Mouse (Mus musculus) neural tube, embryonic 12.5 days (tissue): ENCODE data around the gene Spi1. TPM values are rescaled to one million over a fixed set of nuclear protein-coding genes. Genes with fewer than 3 reads are reported as not detected.

Experiments
- ATAC-seq: fragments of 200-750 bp; cut with Nextera tagmentation; 2 replicates; pipeline ENCODE4 v1.8.0; 2017; ENCODE audit warnings: low read depth, mild to moderate bottlenecking, moderate TSS enrichment, moderate library complexity; ENCODE audit not compliant: low FRiP score
- H3K27ac ChIP-seq: fragments of 300-500 bp; sonication (generic); 2 replicates; pipeline ENCODE4 v1.5.1; 2016
- H3K27me3 ChIP-seq: fragments of 300-500 bp; sonication (generic); replicated peaks from 2 replicates; pipeline ENCODE4 v1.6.1; 2016; ENCODE audit warnings: mild to moderate bottlenecking
- H3K36me3 ChIP-seq: fragments of 300-500 bp; sonication (generic); 2 replicates; pipeline ENCODE4 v1.6.1; 2016; ENCODE audit warnings: mild to moderate bottlenecking
- H3K4me1 ChIP-seq: fragments of 300-500 bp; sonication (generic); 2 replicates; pipeline ENCODE4 v1.6.1; 2016
- H3K4me2 ChIP-seq: fragments of 300-500 bp; sonication (generic); replicated peaks from 2 replicates; pipeline ENCODE4 v1.6.1; 2016; ENCODE audit warnings: mild to moderate bottlenecking
- H3K4me3 ChIP-seq: fragments of 300-500 bp; sonication (generic); 2 replicates; pipeline ENCODE4 v1.5.1; 2016
- H3K9ac ChIP-seq: fragments of 300-500 bp; sonication (generic); 2 replicates; pipeline ENCODE4 v1.6.1; 2016; ENCODE audit warnings: mild to moderate bottlenecking
- H3K9me3 ChIP-seq: fragments of 300-500 bp; sonication (generic); 2 replicates; pipeline ENCODE4 v1.6.1; 2016; ENCODE audit warnings: mild to moderate bottlenecking
- WGBS: fragments of 180-500 bp; shearing (Covaris S2); methylation state at CpG from one replicate; pipeline ENCODE4 v1.1.7; 2016; 5-methylcytosine and 5-hydroxymethylcytosine counted together
- polyA plus RNA-seq: library from polyadenylated mRNA; unstranded; fragments of >200 nt; fragmentation: Nextera tagmentation; extraction: Ambion mirVana; gene quantifications from 2 replicates; pipeline ENCODE4 v1.2.1, GENCODE M21; 2016

Gene Spi1
- polyA plus RNA-seq, 1 experiment from 2014 or later = 4.6 TPM

GRCm38 (mm10) chr2:91086392-91087237 lies 4.4 kb downstream of the Spi1 start:
- H3K27ac ChIP-seq = no peak overlapping the region
- no peaks in the 10 kb centered on the region for H3K36me3 ChIP-seq
- no peak overlapping the region for H3K9ac ChIP-seq
- ATAC-seq = no peak
- no peak overlapping the region for H3K4me3 ChIP-seq
- 65% methylated on average over 9 of the region's 9 CpGs for WGBS
- H3K9me3 ChIP-seq = no peaks in the 10 kb centered on the region
- H3K27me3 ChIP-seq = no peaks in the 10 kb centered on the region
- no peak overlapping the region for H3K4me2 ChIP-seq
- H3K4me1 ChIP-seq = no peaks in the 10 kb centered on the region

GRCm38 (mm10) chr2:91087453-91087852 lies 5.3 kb downstream of the Spi1 start:
- no peaks in the 10 kb centered on the region for H3K4me1 ChIP-seq
- no peak overlapping the region for H3K27ac ChIP-seq
- 88% methylated on average over 9 of the region's 9 CpGs for WGBS
- H3K9me3 ChIP-seq = no peaks in the 10 kb centered on the region
- H3K27me3 ChIP-seq = no peaks in the 10 kb centered on the region
- H3K36me3 ChIP-seq = no peaks in the 10 kb centered on the region
- no peak for ATAC-seq
- no peak overlapping the region for H3K4me2 ChIP-seq
- no peak overlapping the region for H3K4me3 ChIP-seq
- H3K9ac ChIP-seq = no peak overlapping the region

DNA sequence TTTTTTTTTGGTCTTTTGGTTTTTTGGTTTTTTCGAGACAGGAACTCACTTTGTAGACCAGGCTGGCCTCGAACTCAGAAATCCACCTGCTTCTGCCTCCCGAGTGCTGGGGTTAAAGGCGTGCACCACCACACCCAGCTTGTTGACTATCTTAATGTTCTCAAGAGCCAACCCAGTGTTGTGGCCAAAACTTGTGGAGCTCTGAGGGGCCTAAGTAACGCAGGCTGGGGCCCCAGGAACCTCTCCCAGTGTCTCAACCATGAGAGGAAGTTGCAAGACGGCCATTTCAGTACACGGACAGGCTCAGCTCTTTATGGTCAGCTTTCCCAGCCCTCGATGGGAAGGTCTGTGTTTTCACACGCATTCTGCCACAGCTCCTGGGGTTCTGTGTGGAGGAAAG lies 6.8 kb downstream of the Spi1 start:
- Histone ChIP-seq H3K4me2 (no peak overlapping the region), H3K4me3 (no peak overlapping the region), H3K9ac (no peak overlapping the region), H3K9me3 (no peaks in the 10 kb centered on the region), H3K27ac (no peak overlapping the region), H3K36me3 (no peaks in the 10 kb centered on the region), H3K27me3 (no peaks in the 10 kb centered on the region), H3K4me1 (no peaks in the 10 kb centered on the region)
- 73% methylated on average over 9 of the region's 9 CpGs for WGBS
- no peak for ATAC-seq

GRCm38 (mm10) chr2:91090208-91090607 lies 8.0 kb downstream of the Spi1 start:
- Histone ChIP-seq H3K4me1 (no peaks in the 10 kb centered on the region), H3K9me3 (no peaks in the 10 kb centered on the region), H3K4me3 (no peak overlapping the region), H3K27ac (no peak overlapping the region), H3K9ac (no peak overlapping the region), H3K4me2 (no peak overlapping the region), H3K36me3 (no peaks in the 10 kb centered on the region), H3K27me3 (no peaks in the 10 kb centered on the region)
- ATAC-seq = no peak
- WGBS = 85% methylated on average over 6 of the region's 6 CpGs

DNA sequence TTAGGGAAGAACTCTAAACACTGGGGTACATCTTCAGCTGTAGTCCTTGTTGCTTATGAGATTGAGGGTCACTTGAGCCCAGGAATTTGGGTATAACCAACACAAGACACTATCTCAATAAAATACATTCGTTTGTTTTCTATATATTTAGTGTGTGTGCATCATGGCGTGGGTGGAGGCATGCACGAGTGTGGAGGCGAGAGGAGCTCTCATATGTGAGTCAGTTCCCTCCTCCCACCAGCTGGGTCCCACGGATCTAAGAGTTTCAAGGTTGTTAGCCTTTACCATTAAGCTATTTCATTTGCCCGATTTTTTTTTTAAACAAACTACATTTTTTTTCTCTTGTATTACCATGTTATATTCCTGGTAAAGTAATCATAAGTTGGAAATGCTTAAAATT lies 8.6 kb downstream of the Spi1 start:
- 80% methylated on average over 6 of the region's 6 CpGs for WGBS
- Histone ChIP-seq H3K4me1 (no peaks in the 10 kb centered on the region), H3K9ac (no peak overlapping the region), H3K36me3 (no peaks in the 10 kb centered on the region), H3K27me3 (no peaks in the 10 kb centered on the region), H3K4me2 (no peak overlapping the region), H3K9me3 (no peaks in the 10 kb centered on the region), H3K27ac (no peak overlapping the region), H3K4me3 (no peak overlapping the region)
- ATAC-seq = no peak

GRCm38 (mm10) chr2:91096524-91096923 lies 14.3 kb downstream of the Spi1 start:
- no peaks in the 10 kb centered on the region for H3K36me3 ChIP-seq
- no peak for ATAC-seq
- H3K4me1 ChIP-seq = no peaks in the 10 kb centered on the region
- 73% methylated on average over 14 of the region's 14 CpGs for WGBS
- H3K27me3 ChIP-seq = no peaks in the 10 kb centered on the region; the same call in 1 of the 2 replicates
- no peak overlapping the region for H3K9ac ChIP-seq
- H3K4me3 ChIP-seq = no peak overlapping the region
- no peak overlapping the region for H3K4me2 ChIP-seq
- no peak overlapping the region for H3K27ac ChIP-seq
- no peaks in the 10 kb centered on the region for H3K9me3 ChIP-seq

GRCm38 (mm10) chr2:91097015-91097414 lies 14.8 kb downstream of the Spi1 start:
- Histone ChIP-seq H3K9ac (no peak overlapping the region), H3K4me2 (no peak overlapping the region), H3K27ac (no peak overlapping the region), H3K27me3 (no peaks in the 10 kb centered on the region; the same call in 1 of the 2 replicates), H3K36me3 (no peaks in the 10 kb centered on the region), H3K9me3 (no peaks in the 10 kb centered on the region), H3K4me3 (no peak overlapping the region), H3K4me1 (no peaks in the 10 kb centered on the region)
- ATAC-seq = no peak
- WGBS = 88% methylated on average over 10 of the region's 10 CpGs

DNA sequence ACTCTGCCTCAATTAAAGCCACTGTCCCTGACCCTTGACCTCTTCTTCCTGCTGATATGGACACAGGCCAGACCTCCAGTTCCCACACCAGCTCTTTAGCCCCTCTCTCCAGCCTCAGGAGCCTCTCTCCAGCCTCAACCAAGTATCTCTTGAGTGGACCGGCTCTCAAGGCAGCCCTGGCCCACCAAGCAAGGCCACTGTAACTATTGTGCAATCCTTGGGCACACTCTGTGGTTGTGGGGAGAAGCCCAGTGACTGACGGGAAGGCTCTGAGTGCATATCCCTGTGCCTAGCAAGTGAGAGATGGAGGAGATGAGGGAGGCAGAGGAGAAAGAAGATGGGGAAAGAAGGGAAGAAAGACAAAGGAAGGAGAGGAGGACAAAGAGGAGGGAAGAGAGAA lies 16.0 kb downstream of the Spi1 start:
- H3K9me3 ChIP-seq = no peaks in the 10 kb centered on the region
- no peak overlapping the region for H3K4me2 ChIP-seq
- no peak overlapping the region for H3K27ac ChIP-seq
- H3K27me3 ChIP-seq = no peaks in the 10 kb centered on the region; the same call in 1 of the 2 replicates
- 85% methylated on average over 2 of the region's 2 CpGs for WGBS
- ATAC-seq = no peak
- H3K36me3 ChIP-seq = no peaks in the 10 kb centered on the region
- no peaks in the 10 kb centered on the region for H3K4me1 ChIP-seq
- H3K4me3 ChIP-seq = no peak overlapping the region
- H3K9ac ChIP-seq = no peak overlapping the region

DNA sequence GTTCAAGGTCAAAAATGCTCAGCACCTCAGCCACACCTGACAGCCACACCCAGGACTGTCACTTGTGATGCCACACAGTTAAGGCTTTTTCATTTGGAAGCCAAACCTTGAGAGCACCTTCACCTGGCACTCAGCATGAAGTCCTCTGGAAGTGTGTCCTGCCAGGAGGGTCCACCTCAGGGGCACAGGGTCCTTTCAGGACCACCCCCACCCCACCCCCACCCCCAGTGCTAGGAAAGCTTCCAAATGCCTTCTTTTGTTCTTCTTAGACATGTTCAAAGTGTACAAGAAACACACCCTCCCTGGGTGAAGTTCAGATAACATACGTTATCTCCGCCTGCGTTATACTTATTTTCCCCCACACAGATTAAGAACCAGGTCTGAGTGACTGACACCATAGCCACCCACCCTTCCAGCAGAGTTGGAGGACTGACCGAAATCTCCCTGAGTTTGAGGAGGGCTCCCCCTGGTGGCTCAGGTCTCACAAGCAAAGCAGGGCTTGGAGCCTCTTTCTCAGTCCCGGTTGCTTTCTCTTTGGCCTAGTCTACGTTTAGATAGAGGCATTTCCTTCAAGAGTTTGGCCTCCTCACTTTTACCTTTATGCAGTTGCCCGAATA lies 19.0 kb downstream of the Spi1 start:
- Histone ChIP-seq H3K4me3 (no peak overlapping the region), H3K36me3 (no peaks in the 10 kb centered on the region), H3K27me3 (peaks cover 3% of the 10 kb centered on the region; the same call in 1 of the 2 replicates), H3K4me1 (no peaks in the 10 kb centered on the region), H3K4me2 (no peak overlapping the region), H3K27ac (no peak overlapping the region), H3K9me3 (no peaks in the 10 kb centered on the region), H3K9ac (no peak overlapping the region)
- peak; percentile 76 for ATAC-seq
- WGBS = 15% methylated on average over 7 of the region's 7 CpGs

GRCm38 (mm10) chr2:91108156-91108555 lies 26.0 kb downstream of the Spi1 start:
- H3K27me3 ChIP-seq = 0 out of 2 replicates have a peak, but pooled peaks cover 3% of the 10 kb centered on the region
- 89% methylated on average over 3 of the region's 3 CpGs for WGBS
- no peak overlapping the region for H3K4me2 ChIP-seq
- ATAC-seq = no peak
- H3K9me3 ChIP-seq = no peaks in the 10 kb centered on the region
- H3K4me3 ChIP-seq = no peak overlapping the region
- no peaks in the 10 kb centered on the region for H3K36me3 ChIP-seq
- no peak overlapping the region for H3K27ac ChIP-seq
- H3K9ac ChIP-seq = no peak overlapping the region
- no peaks in the 10 kb centered on the region for H3K4me1 ChIP-seq

DNA sequence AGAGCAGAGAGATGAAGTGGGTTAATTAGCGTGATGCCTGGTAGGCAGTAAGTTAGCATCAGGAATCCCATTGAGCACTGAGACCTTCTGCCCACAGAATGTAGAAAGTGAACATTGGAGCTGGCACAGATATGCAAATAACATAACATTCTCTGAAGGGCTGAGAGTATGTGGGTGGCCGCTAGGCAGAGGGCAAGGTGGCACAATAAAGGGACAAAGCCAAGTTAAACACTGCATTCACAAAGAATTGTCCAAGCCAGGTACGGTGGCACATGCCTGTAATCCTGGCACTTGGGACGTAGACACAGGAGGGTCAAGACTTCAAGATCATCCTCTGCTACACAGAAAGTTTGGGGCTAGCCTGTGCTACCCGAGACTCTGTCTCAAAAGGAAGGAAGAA lies 27.1 kb downstream of the Spi1 start:
- no peak overlapping the region for H3K4me3 ChIP-seq
- WGBS = 84% methylated on average over 5 of the region's 5 CpGs
- ATAC-seq = no peak
- no peaks in the 10 kb centered on the region for H3K36me3 ChIP-seq
- H3K4me2 ChIP-seq = no peak overlapping the region
- no peaks in the 10 kb centered on the region for H3K4me1 ChIP-seq
- no peaks in the 10 kb centered on the region for H3K9me3 ChIP-seq
- no peak overlapping the region for H3K9ac ChIP-seq
- H3K27me3 ChIP-seq = 0 out of 2 replicates have a peak, but pooled peaks cover 3% of the 10 kb centered on the region
- H3K27ac ChIP-seq = no peak overlapping the region

DNA sequence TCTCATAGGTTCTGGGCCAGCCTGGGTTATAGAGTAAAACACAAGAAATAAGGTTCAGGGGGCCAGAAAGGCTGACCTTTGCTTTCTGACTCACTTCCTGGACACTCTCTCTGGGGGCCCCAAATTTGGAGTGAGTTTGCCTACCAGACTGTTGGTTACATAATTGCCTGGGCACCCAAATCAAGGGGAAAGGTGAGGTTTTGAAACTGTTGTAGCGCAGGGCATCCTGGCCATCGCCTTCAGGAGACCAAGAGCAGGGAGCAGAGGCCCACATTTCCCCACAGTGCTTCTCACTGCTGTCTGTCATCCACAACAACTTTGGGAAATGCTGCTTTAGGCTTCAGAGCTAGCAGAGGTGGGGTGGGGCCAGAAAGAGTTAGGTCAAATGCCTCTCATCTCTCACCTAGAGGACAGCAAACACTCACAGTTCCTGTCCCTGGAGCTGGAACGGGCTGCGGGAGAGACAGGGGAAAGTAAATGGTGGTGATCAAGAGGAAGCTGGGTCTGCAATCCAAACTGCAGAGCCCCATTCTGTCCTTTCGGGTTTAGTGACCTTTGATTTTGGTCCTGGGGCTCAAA lies 27.7 kb downstream of the Spi1 start:
- whole genome bisulfite sequencing = 92% methylated on average over 5 of the region's 5 CpGs
- no peak overlapping the region for H3K9ac ChIP-seq
- no peak overlapping the region for H3K4me3 ChIP-seq
- H3K4me2 ChIP-seq = no peak overlapping the region
- H3K4me1 ChIP-seq = no peaks in the 10 kb centered on the region
- H3K27ac ChIP-seq = no peak overlapping the region
- H3K27me3 ChIP-seq = 0 out of 2 replicates have a peak, but pooled peaks cover 3% of the 10 kb centered on the region
- no peaks in the 10 kb centered on the region for H3K9me3 ChIP-seq
- H3K36me3 ChIP-seq = no peaks in the 10 kb centered on the region
- ATAC-seq = no peak
